Mouse (Mus musculus): ENCODE measurements around the gene Emc8. TPM values are rescaled to one million over a fixed set of nuclear protein-coding genes. Genes with fewer than 3 reads are reported as not detected.
A peak's percentile ranks its signal among the peaks of the same experiment; 100 is the strongest.

Gene Emc8
- total RNA-seq, 2 experiments from 2014 or later: 66.6 to 72.9 TPM

- intact Hi-C loops (cut with DNase I): no loop called here
- no peak for DNase-seq (ENCODE audit: extremely low spot score in 1 of 2, low spot score in 2 of 2)
Measured at GRCm38 (mm10) chr8:120657415-120657814, 11.0 kb downstream of the Emc8 start.

GRCm38 (mm10) chr8:120656322-120657052, 11.9 kb downstream of the Emc8 start:
- intact Hi-C loops (cut with DNase I): no loop called here
- no peak for DNase-seq (ENCODE audit: extremely low spot score in 1 of 2, low spot score in 2 of 2)

DNA sequence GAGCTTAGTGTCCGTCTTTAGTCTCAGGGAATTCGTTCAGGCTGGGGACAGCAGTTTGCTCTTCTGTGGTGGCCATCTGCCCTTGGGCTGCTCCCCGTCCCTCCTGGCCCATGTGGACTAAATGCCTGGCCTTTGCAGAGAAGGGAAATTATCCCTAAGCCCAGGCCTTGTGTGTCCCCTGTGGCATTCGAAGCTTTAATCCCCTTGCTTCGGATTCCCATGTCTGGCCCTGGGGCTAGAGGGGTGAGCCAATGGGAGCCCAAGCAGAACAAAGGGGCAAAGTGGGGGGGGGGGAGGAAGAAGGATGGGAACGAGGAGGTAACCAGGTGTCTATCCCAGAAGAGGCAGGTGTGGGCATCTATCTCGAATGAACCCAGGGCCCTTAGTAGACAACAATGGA, 20.8 kb downstream of the Emc8 start, which contains the start of gene 1190005I06Rik:
Gene 1190005I06Rik, minus strand, starts transcription at position 101 of the 400 bp plus-strand sequence.
- intact Hi-C loops (cut with DNase I): no loop called here
- DNase-seq (ENCODE audit: extremely low spot score in 1 of 2, low spot score in 2 of 2): no peak

- intact Hi-C loops (cut with DNase I): no loop called here
- DNase-seq (ENCODE audit: extremely low spot score in 1 of 2, low spot score in 2 of 2): peak; percentile 79 to 84
Measured at GRCm38 (mm10) chr8:120644663-120645062, 23.7 kb downstream of the Emc8 start.

GRCm38 (mm10) chr8:120642031-120642662, 26.2 kb downstream of the Emc8 start:
- no peak for DNase-seq (ENCODE audit: extremely low spot score in 1 of 2, low spot score in 2 of 2)
- intact Hi-C loops (cut with DNase I): no loop called here

DNA sequence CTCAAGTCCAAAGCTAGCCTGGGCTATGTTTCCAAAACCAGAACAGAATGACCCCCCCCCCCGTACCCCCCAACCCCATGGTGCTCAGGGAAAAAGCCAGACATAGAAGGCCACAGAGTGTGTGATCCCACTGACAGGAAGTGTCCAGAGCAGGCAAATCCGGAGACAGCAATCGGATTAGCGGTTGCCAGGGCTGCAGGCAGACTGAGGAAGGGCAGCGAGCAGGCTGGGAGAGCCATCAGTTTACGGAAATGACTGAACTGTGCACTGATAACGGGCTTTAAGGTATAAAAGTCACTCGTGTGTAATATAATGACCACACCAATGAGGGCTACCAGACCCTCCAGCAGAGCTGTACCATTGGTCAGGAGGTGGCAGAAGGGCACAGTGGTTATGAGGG, 27.1 kb downstream of the Emc8 start:
- intact Hi-C loops (cut with DNase I): no loop called here
- DNase-seq (ENCODE audit: extremely low spot score in 1 of 2, low spot score in 2 of 2): no peak

GRCm38 (mm10) chr8:120634329-120634839, 34.0 kb downstream of the Emc8 start:
- DNase-seq (ENCODE audit: extremely low spot score in 1 of 2, low spot score in 2 of 2): peak in 1 of 2 experiments; percentile 60
- intact Hi-C loops (cut with DNase I): no loop called here

GRCm38 (mm10) chr8:120633665-120634271, 34.6 kb downstream of the Emc8 start:
- intact Hi-C loops (cut with DNase I): no loop called here
- peak in 1 of 2 experiments; percentile 61 for DNase-seq (ENCODE audit: extremely low spot score in 1 of 2, low spot score in 2 of 2)

DNA sequence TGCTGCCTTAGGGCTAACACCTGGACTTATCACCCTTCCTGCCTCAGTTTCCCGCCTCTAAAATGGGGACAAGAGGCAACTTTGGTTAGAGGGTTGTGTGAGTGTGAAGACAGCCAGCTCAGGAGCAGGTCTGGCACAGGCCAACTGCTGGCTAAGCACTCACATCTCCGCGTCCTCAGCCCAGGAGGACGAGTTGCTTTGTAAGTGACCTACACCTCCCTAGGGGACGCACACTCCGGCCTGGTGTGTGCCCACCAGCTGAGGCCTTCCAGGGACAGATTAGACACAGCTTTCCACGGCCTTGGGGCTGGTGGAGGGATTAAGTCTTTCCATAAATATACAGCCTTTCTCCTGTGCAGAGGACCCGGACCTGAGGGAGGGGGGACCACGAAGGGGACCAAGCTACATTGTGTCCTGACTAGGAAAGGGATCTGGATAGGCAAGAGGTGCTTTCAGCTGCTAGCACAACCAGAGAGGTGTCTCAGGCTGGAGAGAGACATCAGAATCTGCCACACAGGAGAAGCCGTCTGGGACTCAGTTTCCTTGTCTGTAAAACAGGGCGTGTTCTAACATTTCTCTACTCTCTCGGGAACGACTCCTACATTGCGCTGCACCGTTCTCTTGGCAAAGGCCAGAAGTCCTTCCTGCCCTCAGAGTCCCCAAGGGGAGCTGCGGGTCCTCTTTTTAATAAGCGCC, 35.3 kb downstream of the Emc8 start:
- no peak for DNase-seq (ENCODE audit: extremely low spot score in 1 of 2, low spot score in 2 of 2)
- intact Hi-C loops (cut with DNase I): no loop called here

DNA sequence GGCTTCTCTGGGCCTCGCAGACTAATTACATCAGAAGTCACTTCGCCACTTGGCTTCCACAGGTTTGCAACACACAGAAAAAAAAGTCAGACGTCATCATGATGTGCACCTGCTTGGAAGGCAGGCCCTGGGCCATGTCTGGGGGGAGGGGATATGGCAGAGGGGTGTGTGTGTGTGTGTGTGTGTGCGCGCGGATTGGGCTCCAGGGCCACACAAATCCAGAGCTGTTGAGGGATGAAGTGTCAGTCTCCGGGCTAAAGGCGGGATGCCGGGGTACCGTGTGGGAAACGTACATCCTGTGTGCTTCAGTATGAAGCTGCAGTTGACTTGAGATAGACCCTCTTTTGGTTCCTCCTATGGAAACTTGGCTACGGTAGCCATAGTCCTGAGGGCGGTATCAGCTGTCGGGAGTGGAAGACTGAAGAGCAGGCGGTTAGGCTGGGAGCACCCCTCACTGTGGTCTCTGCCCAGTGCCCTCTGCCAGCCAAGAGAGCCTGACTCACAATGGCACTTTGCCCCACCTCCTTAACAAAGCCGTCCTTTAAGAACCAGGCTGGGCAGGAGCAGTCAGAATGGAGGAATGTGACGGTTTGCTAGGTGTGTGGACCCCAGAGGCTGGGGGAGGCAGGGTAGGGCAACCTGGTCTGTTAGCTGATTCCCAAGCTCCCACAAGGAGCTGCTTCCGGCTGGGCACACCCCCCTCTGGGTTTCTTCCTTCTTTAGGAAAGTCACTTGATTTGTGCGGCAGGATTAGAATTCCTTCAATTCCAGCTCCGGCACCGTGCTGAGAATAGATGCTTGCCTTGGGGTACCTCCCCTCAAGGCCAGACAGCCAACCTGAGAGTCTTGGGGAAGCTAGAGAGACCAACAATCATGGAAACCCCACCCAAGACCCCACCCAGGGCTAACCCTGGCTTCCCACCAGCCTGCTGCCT, 36.7 kb downstream of the Emc8 start:
- no peak for DNase-seq (ENCODE audit: extremely low spot score in 1 of 2, low spot score in 2 of 2)
- intact Hi-C loops (cut with DNase I): no loop called here

GRCm38 (mm10) chr8:120630848-120631247, 37.5 kb downstream of the Emc8 start:
- DNase-seq (ENCODE audit: extremely low spot score in 1 of 2, low spot score in 2 of 2): no peak
- intact Hi-C loops (cut with DNase I): no loop called here

DNA sequence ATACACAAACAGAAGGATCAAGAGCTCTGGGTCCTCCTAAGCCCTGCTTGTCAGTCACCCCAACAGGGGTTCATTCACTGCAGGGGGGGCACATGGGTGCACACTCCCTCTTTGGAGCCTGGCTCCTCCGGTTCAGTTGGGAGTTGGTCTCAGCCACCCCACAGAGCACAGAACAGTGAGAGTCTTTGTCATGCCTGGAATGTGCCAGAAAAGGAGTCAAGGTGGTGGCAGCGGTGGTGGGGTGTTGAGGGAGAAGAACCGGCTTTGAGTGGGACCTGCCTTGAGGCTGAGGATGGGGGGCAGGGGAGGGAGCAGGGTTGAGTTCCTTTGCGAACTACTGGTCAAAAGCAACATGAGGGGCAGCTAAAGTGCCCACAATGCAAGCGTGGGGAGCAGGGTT, 38.3 kb downstream of the Emc8 start:
- intact Hi-C loops (cut with DNase I): no loop called here
- DNase-seq (ENCODE audit: extremely low spot score in 1 of 2, low spot score in 2 of 2): no peak

DNA sequence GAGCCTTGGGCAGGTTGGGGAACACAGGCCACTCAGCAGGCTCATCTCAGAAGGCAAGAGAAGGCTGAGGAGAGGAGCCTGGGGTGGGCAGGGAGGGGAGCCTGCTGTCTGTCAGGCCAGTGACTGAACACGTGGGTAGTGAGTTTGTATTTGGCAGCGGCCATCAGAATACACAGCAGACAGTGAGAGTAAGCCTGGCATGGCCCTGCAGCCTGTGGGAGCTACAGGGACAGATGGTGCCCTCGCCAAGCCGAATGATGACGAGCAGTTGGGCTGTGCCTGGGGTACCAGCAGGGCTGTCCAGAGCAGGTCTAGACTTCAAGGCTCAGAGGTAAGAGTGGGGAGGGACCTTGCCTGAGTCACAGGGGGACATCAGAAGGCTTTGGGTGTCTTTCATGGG, 41.1 kb downstream of the Emc8 start:
- DNase-seq (ENCODE audit: extremely low spot score in 1 of 2, low spot score in 2 of 2): no peak
- intact Hi-C loops (cut with DNase I): no loop called here

DNA sequence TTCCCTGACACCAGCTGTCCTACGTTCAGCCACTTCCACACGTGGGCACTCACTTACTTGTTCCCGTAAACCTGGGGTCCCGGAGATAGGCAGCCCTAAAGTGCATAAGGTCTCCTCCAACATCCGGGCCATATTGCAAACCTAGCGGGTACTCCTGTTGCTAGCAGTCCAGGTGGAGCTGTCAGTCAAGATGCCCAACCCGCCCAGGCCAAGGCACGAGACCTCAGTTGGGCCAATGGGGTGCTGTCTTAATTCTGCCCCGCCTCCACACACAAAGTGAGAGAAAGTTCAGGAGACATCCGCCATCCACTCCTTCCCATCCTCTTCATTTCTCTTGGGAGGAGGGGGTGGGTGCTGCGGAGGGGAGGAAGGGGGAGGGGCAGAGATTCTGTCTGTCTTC, 41.9 kb downstream of the Emc8 start:
- intact Hi-C loops (cut with DNase I): no loop called here
- no peak for DNase-seq (ENCODE audit: extremely low spot score in 1 of 2, low spot score in 2 of 2)

DNA sequence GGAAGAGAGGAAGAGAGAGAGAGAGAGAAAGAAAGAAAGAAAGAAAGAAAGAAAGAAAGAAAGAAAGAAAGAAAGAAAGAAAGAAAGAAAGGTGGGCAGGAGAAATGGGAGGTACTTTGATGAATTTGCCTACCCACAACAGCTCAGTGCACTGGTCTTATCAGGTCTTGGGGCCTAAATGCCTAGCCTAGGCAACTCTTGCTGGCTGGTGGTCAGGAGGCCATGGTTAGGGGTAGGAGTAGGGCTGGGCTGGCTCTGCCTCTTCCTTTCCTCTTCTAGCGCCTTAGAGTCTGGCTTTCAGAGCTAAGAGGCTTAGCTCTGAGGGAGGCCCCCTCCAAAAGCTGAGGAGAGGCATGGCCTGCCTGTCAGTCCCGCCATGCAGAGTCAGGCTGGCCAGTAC, 44.8 kb downstream of the Emc8 start:
- DNase-seq (ENCODE audit: extremely low spot score in 1 of 2, low spot score in 2 of 2): no peak
- intact Hi-C loops (cut with DNase I): no loop called here

DNA sequence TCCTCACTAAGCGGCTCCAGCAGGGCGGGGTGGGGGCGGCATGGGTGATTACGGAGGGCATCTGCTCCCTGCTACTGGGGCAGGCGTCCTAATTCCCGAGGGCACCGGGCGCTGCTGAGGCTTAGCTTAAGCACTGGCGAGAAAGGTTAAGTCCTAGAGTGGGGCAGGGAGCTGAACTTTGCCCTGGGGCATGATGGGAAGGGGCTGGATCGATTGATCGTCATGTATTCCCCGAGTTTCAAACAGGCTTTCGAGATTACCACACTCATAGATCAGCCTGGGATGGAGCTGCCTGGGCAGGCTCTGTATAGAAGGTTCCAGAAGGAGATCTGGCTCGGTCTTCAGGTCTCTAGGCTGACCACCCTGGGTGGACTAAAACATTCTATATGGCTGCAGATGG, 46.2 kb downstream of the Emc8 start:
- no peak for DNase-seq (ENCODE audit: extremely low spot score in 1 of 2, low spot score in 2 of 2)

GRCm38 (mm10) chr8:120620441-120620840, 47.9 kb downstream of the Emc8 start:
- intact Hi-C loops (cut with DNase I): no loop called here
- DNase-seq (ENCODE audit: extremely low spot score in 1 of 2, low spot score in 2 of 2): no peak

More for the DNA sequence above, 46.2 kb downstream of the Emc8 start:
- intact Hi-C loops (cut with DNase I): no loop called here
